Mouse (Mus musculus): ENCODE results near the gene Fmo5. TPM values are rescaled to one million over a fixed set of nuclear protein-coding genes. Genes with fewer than 3 reads are reported as not detected.

The Fmo5 gene
- polyA plus RNA-seq, 1 experiment from 2014 or later, result 50.4 TPM

GRCm38 (mm10) chr3:97666154-97666553 lies 37.5 kb downstream of the Fmo5 start:
- whole genome bisulfite sequencing, result 56% methylated on average over 8 of the region's 8 CpGs
- Histone ChIP-seq H3K36me3 (ENCODE audit: control insufficient read depth, insufficient read depth, low read length) (peaks cover 8% of the 10 kb centered on the region), H3K27ac (ENCODE audit: low read length) (no peak overlapping the region), H3K4me3 (ENCODE audit: low read length) (no peak overlapping the region), H3K9ac (ENCODE audit: low read depth, low read length) (no peak overlapping the region), H3K27me3 (replicated peaks; ENCODE audit: control insufficient read depth, insufficient read depth, low read length) (no peaks in the 10 kb centered on the region), H3K4me2 (ENCODE audit: low read depth, low read length) (no peak overlapping the region), H3K4me1 (ENCODE audit: control insufficient read depth, insufficient read depth, low read length) (no peaks in the 10 kb centered on the region), H3K9me3 (ENCODE audit: control insufficient read depth, low read length) (no peaks in the 10 kb centered on the region)
- ATAC-seq, result no peak

DNA sequence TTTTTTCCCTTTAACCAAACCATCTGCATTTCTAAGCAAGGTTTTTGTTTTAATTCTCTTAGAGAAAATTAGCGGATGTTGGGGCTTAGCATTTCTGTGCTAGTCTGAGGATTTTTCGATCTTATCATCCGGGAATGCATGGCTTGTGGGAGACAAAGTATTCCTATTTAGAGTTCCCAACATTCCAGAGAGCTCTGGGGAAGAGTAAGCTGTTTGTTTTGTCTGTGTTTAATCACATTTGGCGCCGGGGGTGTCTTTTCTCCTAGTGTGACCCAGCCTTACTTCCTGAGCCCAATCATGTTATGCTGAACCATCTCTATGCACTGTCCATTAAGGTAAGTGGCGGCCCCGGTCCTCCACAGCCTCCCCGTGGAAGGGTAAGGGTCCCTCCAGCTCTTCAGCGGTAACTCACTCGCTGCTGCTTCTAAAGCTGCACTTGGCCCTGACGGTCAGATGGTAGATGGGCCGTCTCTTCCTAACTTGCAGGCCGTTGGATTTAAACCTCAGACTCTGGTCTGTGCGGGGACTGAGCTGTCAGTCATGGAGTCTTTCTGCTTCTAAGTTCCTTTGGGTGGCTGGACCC lies 38.6 kb downstream of the Fmo5 start:
- Histone ChIP-seq H3K4me1 (ENCODE audit: control insufficient read depth, insufficient read depth, low read length) (no peaks in the 10 kb centered on the region), H3K27ac (ENCODE audit: low read length) (no peak overlapping the region), H3K9me3 (ENCODE audit: control insufficient read depth, low read length) (no peaks in the 10 kb centered on the region), H3K4me3 (ENCODE audit: low read length) (no peak overlapping the region), H3K27me3 (replicated peaks; ENCODE audit: control insufficient read depth, insufficient read depth, low read length) (no peaks in the 10 kb centered on the region), H3K36me3 (ENCODE audit: control insufficient read depth, insufficient read depth, low read length) (peaks cover 8% of the 10 kb centered on the region), H3K9ac (ENCODE audit: low read depth, low read length) (no peak overlapping the region), H3K4me2 (ENCODE audit: low read depth, low read length) (no peak overlapping the region)
- ATAC-seq, result no peak
- 55% methylated on average over 14 of the region's 14 CpGs for WGBS

DNA sequence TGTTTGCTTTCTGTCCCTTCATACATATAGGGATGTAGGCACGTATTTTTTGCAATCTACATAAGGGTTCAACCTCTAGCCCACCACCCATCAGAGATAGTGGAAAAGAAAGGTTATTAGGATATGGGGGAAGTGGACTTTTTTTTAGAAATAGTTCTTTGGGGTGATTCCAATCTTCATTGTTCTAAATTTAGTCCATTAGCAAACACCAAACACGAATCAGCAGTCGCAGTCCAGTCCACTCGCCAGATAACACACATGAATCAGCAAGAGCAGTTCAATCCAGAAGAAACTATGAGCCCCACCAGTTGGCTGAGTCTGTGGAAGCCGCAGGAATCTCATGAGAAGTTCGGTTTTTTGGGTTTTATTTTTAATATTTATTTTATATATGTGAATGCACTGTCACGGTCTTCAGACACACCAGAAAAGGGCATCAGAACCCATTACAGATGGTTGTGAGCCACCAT lies 46.1 kb downstream of the Fmo5 start, which contains the start of gene Gm17651:
TSS of gene Gm17651 (minus strand) at position 51 of the 467 bp plus-strand sequence.
- Histone ChIP-seq H3K27me3 (replicated peaks; ENCODE audit: control insufficient read depth, insufficient read depth, low read length) (no peaks in the 10 kb centered on the region), H3K9ac (ENCODE audit: low read depth, low read length) (no peak within 1 kb of the TSS), H3K9me3 (ENCODE audit: control insufficient read depth, low read length) (no peaks in the 10 kb centered on the region), H3K36me3 (ENCODE audit: control insufficient read depth, insufficient read depth, low read length) (no peaks in the 10 kb centered on the region), H3K27ac (ENCODE audit: low read length) (no peak within 1 kb of the TSS), H3K4me3 (ENCODE audit: low read length) (no peak within 1 kb of the TSS), H3K4me2 (ENCODE audit: low read depth, low read length) (no peak within 1 kb of the TSS), H3K4me1 (ENCODE audit: control insufficient read depth, insufficient read depth, low read length) (no peaks in the 10 kb centered on the region)
- WGBS, result 86% methylated on average over 7 of the region's 7 CpGs
- ATAC-seq, result no peak

GRCm38 (mm10) chr3:97676126-97676525 lies 47.5 kb downstream of the Fmo5 start:
- no peak for ATAC-seq
- no peaks in the 10 kb centered on the region for H3K36me3 ChIP-seq (ENCODE audit: control insufficient read depth, insufficient read depth, low read length)
- no peak overlapping the region for H3K4me3 ChIP-seq (ENCODE audit: low read length)
- no peaks in the 10 kb centered on the region for H3K9me3 ChIP-seq (ENCODE audit: control insufficient read depth, low read length)
- no peaks in the 10 kb centered on the region for H3K27me3 ChIP-seq (replicated peaks; ENCODE audit: control insufficient read depth, insufficient read depth, low read length)
- H3K27ac ChIP-seq (ENCODE audit: low read length), result no peak overlapping the region
- H3K4me1 ChIP-seq (ENCODE audit: control insufficient read depth, insufficient read depth, low read length), result peaks cover 3% of the 10 kb centered on the region; the same call in 1 of the 2 replicates
- WGBS, result 97% methylated on average over 3 of the region's 3 CpGs
- H3K4me2 ChIP-seq (ENCODE audit: low read depth, low read length), result no peak overlapping the region
- H3K9ac ChIP-seq (ENCODE audit: low read depth, low read length), result no peak overlapping the region

DNA sequence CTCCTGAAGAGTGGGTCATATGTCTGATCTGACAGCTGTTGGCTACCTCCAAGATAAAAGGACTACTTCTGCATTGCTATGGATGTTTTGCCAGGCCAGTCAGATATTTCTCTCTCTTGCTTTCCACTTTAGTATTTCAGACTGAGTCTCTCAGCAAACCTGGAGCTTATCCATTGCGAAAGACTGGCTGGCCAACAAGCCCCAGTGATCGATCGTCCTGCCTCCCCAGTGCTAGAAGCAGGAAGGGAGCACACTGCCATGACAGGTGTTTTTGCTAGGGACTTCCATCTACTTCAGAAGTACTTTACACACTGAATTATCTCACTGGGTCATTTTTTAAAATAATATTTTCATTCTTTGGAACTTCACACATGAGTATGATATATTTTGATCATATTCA lies 49.8 kb downstream of the Fmo5 start:
- peaks cover 10% of the 10 kb centered on the region for H3K4me1 ChIP-seq (ENCODE audit: control insufficient read depth, insufficient read depth, low read length)
- H3K9me3 ChIP-seq (ENCODE audit: control insufficient read depth, low read length), result no peaks in the 10 kb centered on the region
- no peak overlapping the region for H3K4me3 ChIP-seq (ENCODE audit: low read length)
- no peak overlapping the region for H3K4me2 ChIP-seq (ENCODE audit: low read depth, low read length)
- no peak overlapping the region for H3K27ac ChIP-seq (ENCODE audit: low read length)
- WGBS, result 91% methylated on average over 3 of the region's 3 CpGs
- no peak overlapping the region for H3K9ac ChIP-seq (ENCODE audit: low read depth, low read length)
- no peaks in the 10 kb centered on the region for H3K36me3 ChIP-seq (ENCODE audit: control insufficient read depth, insufficient read depth, low read length)
- no peaks in the 10 kb centered on the region for H3K27me3 ChIP-seq (replicated peaks; ENCODE audit: control insufficient read depth, insufficient read depth, low read length)
- ATAC-seq, result no peak

DNA sequence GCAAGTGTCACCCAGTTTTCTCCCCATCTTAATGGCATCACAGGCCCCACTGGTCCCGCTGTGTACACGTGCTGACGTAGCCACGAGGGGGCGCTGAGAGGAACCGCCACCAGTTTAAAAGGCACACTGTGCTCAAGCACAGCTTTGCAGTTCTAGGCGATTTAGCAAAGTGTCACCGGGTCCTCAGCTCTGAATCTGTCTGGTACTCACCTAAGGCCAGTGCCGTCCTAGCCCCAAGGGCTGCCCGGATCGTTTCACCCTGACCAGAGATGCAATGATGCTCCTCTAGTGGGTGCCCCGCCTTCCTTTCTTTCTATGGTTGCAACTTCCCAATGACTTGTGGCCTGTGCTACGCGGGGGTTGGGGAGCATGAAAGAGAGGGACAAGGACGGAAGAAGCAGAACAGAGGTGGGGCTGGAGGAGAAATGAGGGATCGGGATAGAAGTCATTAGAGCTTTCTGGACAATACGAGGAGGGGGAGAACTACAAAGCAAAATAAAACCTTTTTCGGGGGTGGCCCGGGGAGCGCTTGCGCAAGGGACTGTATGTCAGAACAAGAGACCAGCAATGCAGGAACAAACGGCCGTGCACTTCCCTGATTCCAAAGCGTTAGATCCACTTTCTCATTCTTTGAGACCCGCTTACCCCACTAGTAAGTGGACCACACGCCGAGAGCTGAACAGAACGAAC lies 52.2 kb downstream of the Fmo5 start:
- Histone ChIP-seq H3K4me2 (ENCODE audit: low read depth, low read length) (peak overlapping the region; percentile 59), H3K4me1 (ENCODE audit: control insufficient read depth, insufficient read depth, low read length) (peaks cover 21% of the 10 kb centered on the region), H3K27ac (ENCODE audit: low read length) (no peak overlapping the region), H3K36me3 (ENCODE audit: control insufficient read depth, insufficient read depth, low read length) (no peaks in the 10 kb centered on the region), H3K27me3 (replicated peaks; ENCODE audit: control insufficient read depth, insufficient read depth, low read length) (no peaks in the 10 kb centered on the region), H3K4me3 (ENCODE audit: low read length) (peak overlapping the region; percentile 42), H3K9me3 (ENCODE audit: control insufficient read depth, low read length) (no peaks in the 10 kb centered on the region), H3K9ac (ENCODE audit: low read depth, low read length) (peak overlapping the region; percentile 61)
- WGBS, result 6% methylated on average over 28 of the region's 28 CpGs
- peak; percentile 64 for ATAC-seq

DNA sequence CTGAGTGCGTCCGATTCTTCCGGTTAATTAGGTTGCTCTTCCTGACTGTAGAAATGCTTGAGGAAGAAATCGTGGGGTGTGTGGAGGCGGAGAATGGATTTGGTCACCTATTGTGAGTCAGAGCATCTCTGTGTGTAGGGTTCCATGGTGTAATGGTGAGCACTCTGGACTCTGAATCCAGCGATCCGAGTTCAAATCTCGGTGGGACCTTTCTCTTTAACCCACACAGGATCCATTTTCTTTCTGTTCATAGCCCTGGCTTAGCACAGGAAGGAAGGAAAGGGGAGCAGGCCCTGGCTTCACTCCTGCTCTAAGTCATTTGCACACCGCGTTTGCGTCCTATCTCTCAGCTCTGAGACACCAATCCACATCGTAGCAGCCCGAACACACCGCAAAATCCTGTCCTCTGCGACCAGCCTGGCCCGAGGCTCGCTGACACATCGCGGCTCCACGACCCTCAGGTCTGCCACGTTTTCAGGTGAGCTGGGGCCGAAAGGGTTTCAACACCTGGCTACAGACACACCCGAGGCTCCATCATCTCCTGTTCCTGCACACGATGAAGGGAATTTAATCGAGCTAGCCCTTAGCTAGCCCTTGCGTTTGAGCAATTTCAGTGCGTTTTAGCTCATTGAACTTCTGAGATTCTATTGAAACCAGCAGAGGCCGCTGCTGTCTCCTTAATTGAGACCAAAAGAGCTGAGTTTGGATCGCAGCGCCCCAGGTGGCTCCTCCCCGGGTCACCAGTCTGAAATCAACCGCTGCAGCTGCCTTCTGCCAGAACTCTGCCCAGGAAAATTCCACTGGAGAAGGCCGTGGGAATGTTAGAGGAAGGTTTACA lies 52.9 kb downstream of the Fmo5 start:
- H3K4me2 ChIP-seq (ENCODE audit: low read depth, low read length), result peak overlapping the region; percentile 59
- H3K4me1 ChIP-seq (ENCODE audit: control insufficient read depth, insufficient read depth, low read length), result peaks cover 21% of the 10 kb centered on the region
- peak overlapping the region; percentile 61 for H3K9ac ChIP-seq (ENCODE audit: low read depth, low read length)
- H3K9me3 ChIP-seq (ENCODE audit: control insufficient read depth, low read length), result no peaks in the 10 kb centered on the region
- peak; percentile 39 for ATAC-seq
- H3K4me3 ChIP-seq (ENCODE audit: low read length), result peak overlapping the region; percentile 42
- 3% methylated on average over 33 of the region's 33 CpGs for WGBS
- no peaks in the 10 kb centered on the region for H3K36me3 ChIP-seq (ENCODE audit: control insufficient read depth, insufficient read depth, low read length)
- no peaks in the 10 kb centered on the region for H3K27me3 ChIP-seq (replicated peaks; ENCODE audit: control insufficient read depth, insufficient read depth, low read length)
- H3K27ac ChIP-seq (ENCODE audit: low read length), result no peak overlapping the region

- H3K9me3 ChIP-seq (ENCODE audit: control insufficient read depth, low read length), result no peaks in the 10 kb centered on the region
- H3K36me3 ChIP-seq (ENCODE audit: control insufficient read depth, insufficient read depth, low read length), result no peaks in the 10 kb centered on the region
- peak overlapping the region; percentile 61; the same call in 1 of the 2 replicates for H3K9ac ChIP-seq (ENCODE audit: low read depth, low read length)
- ATAC-seq, result no peak
- peaks cover 21% of the 10 kb centered on the region for H3K4me1 ChIP-seq (ENCODE audit: control insufficient read depth, insufficient read depth, low read length)
- no peak overlapping the region for H3K27ac ChIP-seq (ENCODE audit: low read length)
- WGBS, result 6% methylated on average over 11 of the region's 11 CpGs
- H3K4me2 ChIP-seq (ENCODE audit: low read depth, low read length), result peak overlapping the region; percentile 59
- no peaks in the 10 kb centered on the region for H3K27me3 ChIP-seq (replicated peaks; ENCODE audit: control insufficient read depth, insufficient read depth, low read length)
- peak overlapping the region; percentile 42 for H3K4me3 ChIP-seq (ENCODE audit: low read length)
These were observed 53.5 kb downstream of the Fmo5 start for GRCm38 (mm10) chr3:97682159-97682502.

- Histone ChIP-seq H3K4me2 (ENCODE audit: low read depth, low read length) (peak overlapping the region; percentile 59), H3K9me3 (ENCODE audit: control insufficient read depth, low read length) (no peaks in the 10 kb centered on the region), H3K4me3 (ENCODE audit: low read length) (peak overlapping the region; percentile 42), H3K36me3 (ENCODE audit: control insufficient read depth, insufficient read depth, low read length) (no peaks in the 10 kb centered on the region), H3K27me3 (replicated peaks; ENCODE audit: control insufficient read depth, insufficient read depth, low read length) (no peaks in the 10 kb centered on the region), H3K9ac (ENCODE audit: low read depth, low read length) (peak overlapping the region; percentile 61; the same call in 1 of the 2 replicates), H3K27ac (ENCODE audit: low read length) (no peak overlapping the region), H3K4me1 (ENCODE audit: control insufficient read depth, insufficient read depth, low read length) (peaks cover 21% of the 10 kb centered on the region)
- whole genome bisulfite sequencing, result 25% methylated on average over 5 of the region's 5 CpGs
- no peak for ATAC-seq
These were observed 54.0 kb downstream of the Fmo5 start for GRCm38 (mm10) chr3:97682576-97682975.
